Mouse (Mus musculus) small intestine, adult 2 months (tissue): ENCODE data around the gene Ski. TPM values are rescaled to one million over a fixed set of nuclear protein-coding genes. Genes with fewer than 3 reads are reported as not detected.

Experiments
- H3K27ac ChIP-seq: fragments of 200-500 bp; 2 replicates; pipeline ENCODE4 v1.5.1; 2012; ENCODE audit warnings: low read depth, low read length, control low read depth, inconsistent platforms; ENCODE audit not compliant: insufficient read depth
- H3K27me3 ChIP-seq: fragments of 200-500 bp; 2 replicates; pipeline ENCODE4 v1.6.1; 2012; ENCODE audit warnings: mild to moderate bottlenecking, moderate library complexity, low read length, inconsistent platforms; ENCODE audit not compliant: control insufficient read depth, insufficient read depth
- H3K36me3 ChIP-seq: fragments of 200-500 bp; 2 replicates; pipeline ENCODE4 v1.6.1; 2012; ENCODE audit warnings: mild to moderate bottlenecking, low read length, control low read depth, inconsistent platforms; ENCODE audit not compliant: control insufficient read depth, insufficient read depth
- H3K4me1 ChIP-seq: fragments of 200-500 bp; 2 replicates; pipeline ENCODE4 v1.6.1; 2012; ENCODE audit warnings: low read length, inconsistent platforms, mixed read lengths; ENCODE audit not compliant: control insufficient read depth, insufficient read depth, insufficient read length
- H3K4me3 ChIP-seq: fragments of 200-500 bp; 2 replicates; pipeline ENCODE4 v1.5.1; 2012; ENCODE audit warnings: low read depth, mild to moderate bottlenecking, control low read depth, inconsistent platforms, low read length, moderate library complexity
- CTCF ChIP-seq: fragments of 200-500 bp; IDR thresholded peaks from 2 replicates; pipeline ENCODE4 v1.5.1; 2012; ENCODE audit warnings: low read depth, mild to moderate bottlenecking, control low read depth, inconsistent platforms, low read length, moderate library complexity, mixed read lengths; ENCODE audit not compliant: insufficient replicate concordance, insufficient read length; ENCODE audit errors: extremely low read depth
- POLR2A ChIP-seq: fragments of 200-500 bp; IDR thresholded peaks from 2 replicates; pipeline ENCODE4 v1.6.1; 2012; ENCODE audit warnings: low read depth, mild to moderate bottlenecking, control low read depth, inconsistent platforms, low read length, moderate library complexity
- WGBS: fragments of 180-500 bp; shearing (Covaris S2); methylation state at CpG from one replicate; pipeline ENCODE4 v1.1.7; 2018; 5-methylcytosine and 5-hydroxymethylcytosine counted together
- polyA plus RNA-seq: library from polyadenylated mRNA; depleted of rRNA; stranded (reverse); fragments of >200 nt; gene quantifications from 2 replicates; pipeline ENCODE4 v1.2.3, GENCODE M21; 2012

The Ski gene
- polyA plus RNA-seq, 1 experiment = 48.0 TPM

- Histone ChIP-seq H3K4me3 (no peak overlapping the region), H3K4me1 (peaks cover 43% of the 10 kb centered on the region), H3K27ac (peak overlapping the region; percentile 80), H3K27me3 (no peaks in the 10 kb centered on the region), H3K36me3 (no peaks in the 10 kb centered on the region)
- 46% methylated on average over 17 of the region's 17 CpGs for WGBS
- TF ChIP-seq POLR2A (no peak), CTCF (no peak)
Measured at GRCm38 (mm10) chr4:155173822-155174785, 48.3 kb downstream of the Ski start.

- no peaks in the 10 kb centered on the region for H3K36me3 ChIP-seq
- no peak overlapping the region for H3K4me3 ChIP-seq
- WGBS = 39% methylated on average over 21 of the region's 21 CpGs
- H3K4me1 ChIP-seq = peaks cover 42% of the 10 kb centered on the region
- no peak for TF ChIP-seq POLR2A
- no peak for TF ChIP-seq CTCF
- H3K27me3 ChIP-seq = no peaks in the 10 kb centered on the region
- peak overlapping the region; percentile 80 for H3K27ac ChIP-seq
Measured at GRCm38 (mm10) chr4:155172909-155173821, 49.2 kb downstream of the Ski start.

GRCm38 (mm10) chr4:155171961-155172533 lies 50.3 kb downstream of the Ski start:
- H3K27me3 ChIP-seq = no peaks in the 10 kb centered on the region
- 83% methylated on average over 5 of the region's 5 CpGs for WGBS
- no peaks in the 10 kb centered on the region for H3K36me3 ChIP-seq
- TF ChIP-seq CTCF = no peak
- TF ChIP-seq POLR2A = no peak
- H3K4me1 ChIP-seq = peaks cover 35% of the 10 kb centered on the region
- no peak overlapping the region for H3K4me3 ChIP-seq
- no peak overlapping the region for H3K27ac ChIP-seq

- H3K4me3 ChIP-seq = no peak overlapping the region
- H3K4me1 ChIP-seq = peaks cover 41% of the 10 kb centered on the region
- H3K27me3 ChIP-seq = no peaks in the 10 kb centered on the region
- no peak for TF ChIP-seq CTCF
- TF ChIP-seq POLR2A = no peak
- no peaks in the 10 kb centered on the region for H3K36me3 ChIP-seq
- 77% methylated on average over 8 of the region's 8 CpGs for WGBS
- H3K27ac ChIP-seq = no peak overlapping the region
Measured at GRCm38 (mm10) chr4:155170614-155171212, 51.7 kb downstream of the Ski start.

GRCm38 (mm10) chr4:155168835-155169252 lies 53.5 kb downstream of the Ski start:
- 87% methylated on average over 8 of the region's 8 CpGs for WGBS
- no peak overlapping the region for H3K27ac ChIP-seq
- H3K4me1 ChIP-seq = peaks cover 47% of the 10 kb centered on the region
- H3K36me3 ChIP-seq = no peaks in the 10 kb centered on the region
- H3K27me3 ChIP-seq = no peaks in the 10 kb centered on the region
- no peak overlapping the region for H3K4me3 ChIP-seq
- TF ChIP-seq CTCF (no peak), POLR2A (no peak)

GRCm38 (mm10) chr4:155165861-155166260 lies 56.5 kb downstream of the Ski start:
- peaks cover 49% of the 10 kb centered on the region for H3K4me1 ChIP-seq
- no peaks in the 10 kb centered on the region for H3K27me3 ChIP-seq
- TF ChIP-seq CTCF (no peak), POLR2A (no peak)
- H3K36me3 ChIP-seq = no peaks in the 10 kb centered on the region
- H3K4me3 ChIP-seq = no peak overlapping the region
- no peak overlapping the region for H3K27ac ChIP-seq
